Mouse (Mus musculus): ENCODE measurements around the gene Tctn3.
A peak's percentile ranks its signal among the peaks of the same experiment; 100 is the strongest.

Gene Tctn3

GRCm38 (mm10) chr19:40611830-40612506 lies at the start of gene Tctn3, which contains the start of gene Entpd1:
TSS of gene Tctn3 (minus strand) at chr19:40612233.
TSS of gene Entpd1 (plus strand) at chr19:40612366.
- peak; percentile 96 for DNase-seq (ENCODE audit: low read depth, low spot score)

- peak; percentile 89 for DNase-seq (ENCODE audit: low read depth, low spot score)
Measured at GRCm38 (mm10) chr19:40661108-40661507, 49.1 kb upstream of the Tctn3 start.

DNA sequence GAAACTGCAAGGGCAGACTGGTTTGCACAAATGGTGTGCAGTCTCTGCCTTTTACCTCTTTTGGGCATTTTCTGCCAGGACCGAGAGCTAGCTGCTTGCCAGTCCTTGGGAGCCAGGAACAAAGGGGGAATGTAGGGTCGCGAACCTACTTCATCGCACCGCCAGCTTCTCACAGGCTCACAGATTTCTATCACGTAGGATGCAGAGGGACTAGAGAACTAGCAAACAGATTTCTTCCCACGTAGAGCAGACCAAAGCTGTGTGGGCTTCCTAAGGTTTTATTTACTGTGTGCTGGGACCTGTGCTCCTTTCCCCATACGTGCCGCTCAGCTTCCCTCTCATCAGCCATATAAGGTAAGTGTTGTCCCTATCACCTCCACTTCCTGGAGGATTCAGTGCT lies 48.5 kb upstream of the Tctn3 start:
- no peak for DNase-seq (ENCODE audit: low read depth, low spot score)

DNA sequence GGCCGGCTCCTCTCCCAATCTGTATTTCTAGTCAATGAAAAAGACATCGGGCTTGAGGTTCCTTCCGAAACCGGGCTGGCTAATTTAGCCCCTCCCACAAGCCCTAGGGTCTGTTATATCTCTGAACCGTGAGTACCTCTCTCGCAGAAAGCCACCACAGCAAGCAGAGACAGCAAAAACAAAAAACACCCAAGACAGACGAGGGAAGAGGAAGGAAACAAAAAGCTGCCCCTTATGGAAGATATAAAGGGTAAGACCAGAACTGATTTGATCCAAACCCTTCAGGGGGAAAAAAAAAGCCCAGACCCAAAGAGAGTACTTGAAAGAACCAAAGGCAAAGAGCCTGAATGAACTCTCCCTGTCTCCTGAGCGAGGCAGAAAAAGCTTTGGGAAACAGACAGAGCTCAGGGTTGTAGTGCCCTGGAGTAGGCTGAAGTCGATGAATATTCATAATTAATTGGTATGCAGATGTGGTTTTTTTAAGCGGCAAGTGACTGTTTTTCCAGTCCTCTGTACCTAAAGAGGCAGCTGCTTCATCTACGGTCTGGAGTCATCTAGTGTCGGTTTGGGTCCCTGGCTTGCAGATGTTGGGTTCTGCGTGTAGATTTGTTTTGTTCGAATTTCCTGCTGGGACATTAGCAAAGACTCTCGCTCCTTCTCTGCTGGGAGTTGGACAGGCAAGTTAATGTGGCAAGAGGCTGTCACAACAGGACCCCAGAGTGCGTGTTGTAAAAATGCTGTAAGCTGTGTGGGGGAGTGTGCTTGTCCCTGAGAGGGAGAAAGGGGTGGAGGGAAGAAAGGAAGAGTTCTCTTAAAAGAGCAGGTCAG lies 47.8 kb upstream of the Tctn3 start:
- peak; percentile 65 for DNase-seq (ENCODE audit: low read depth, low spot score)

GRCm38 (mm10) chr19:40658935-40659334 lies 46.9 kb upstream of the Tctn3 start:
- DNase-seq (ENCODE audit: low read depth, low spot score) = no peak

DNA sequence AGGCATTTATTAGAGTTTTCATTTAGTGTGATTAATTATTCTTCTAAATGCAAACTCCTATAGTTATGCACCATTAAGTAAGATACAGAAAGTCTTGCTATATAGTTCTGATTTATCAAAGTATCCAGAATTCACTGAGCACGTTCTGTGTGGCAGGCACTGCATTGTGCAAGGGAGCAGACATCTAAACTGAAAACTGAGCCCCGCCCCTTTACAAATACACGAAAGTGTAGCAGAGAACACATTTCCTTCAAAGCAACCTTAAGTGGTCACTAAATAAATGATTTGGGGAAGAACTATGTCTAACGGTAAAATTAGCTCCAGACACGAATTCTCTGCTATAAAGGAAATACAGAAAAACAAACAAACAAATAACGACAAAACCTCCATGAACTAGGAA lies 46.2 kb upstream of the Tctn3 start:
- no peak for DNase-seq (ENCODE audit: low read depth, low spot score)

DNA sequence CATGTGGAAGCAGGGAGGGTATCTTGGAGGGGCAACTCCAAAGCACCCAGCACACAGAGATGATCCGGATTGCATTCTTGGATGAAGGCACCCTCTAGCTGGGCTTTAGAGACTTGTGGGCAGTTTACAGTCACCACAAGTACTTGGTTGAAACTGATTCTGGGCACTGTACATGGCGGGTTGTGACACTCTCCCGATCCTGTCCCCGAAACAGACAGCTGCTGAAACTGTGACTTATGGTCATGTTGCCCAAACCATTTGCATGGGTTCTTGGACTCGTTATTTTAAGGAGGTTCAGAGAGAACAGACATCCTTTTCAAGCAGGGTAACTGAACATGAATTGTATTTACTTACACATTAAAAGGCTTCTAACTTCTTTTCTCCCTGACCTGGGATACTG lies 44.2 kb upstream of the Tctn3 start:
- DNase-seq (ENCODE audit: low read depth, low spot score) = no peak

DNA sequence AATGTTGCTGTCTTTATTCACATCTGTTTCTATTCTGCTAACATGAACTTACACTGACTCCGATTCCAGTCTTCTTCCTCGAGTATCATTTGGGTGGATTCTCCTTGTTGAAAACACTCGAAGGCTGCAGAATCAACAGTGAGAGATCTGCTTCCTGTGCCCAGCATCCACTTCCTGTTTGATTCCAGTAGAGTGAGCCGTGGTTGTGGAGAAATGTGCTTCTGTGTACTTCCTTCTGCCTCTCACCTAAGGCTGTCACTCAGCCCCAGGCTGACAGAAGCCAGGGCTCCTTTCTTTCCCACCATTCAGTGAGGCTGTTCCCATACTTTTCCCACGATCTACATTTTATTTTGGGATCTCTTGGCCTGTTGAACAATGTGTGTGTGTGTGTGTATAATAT lies 38.1 kb upstream of the Tctn3 start:
- DNase-seq (ENCODE audit: low read depth, low spot score) = no peak

DNA sequence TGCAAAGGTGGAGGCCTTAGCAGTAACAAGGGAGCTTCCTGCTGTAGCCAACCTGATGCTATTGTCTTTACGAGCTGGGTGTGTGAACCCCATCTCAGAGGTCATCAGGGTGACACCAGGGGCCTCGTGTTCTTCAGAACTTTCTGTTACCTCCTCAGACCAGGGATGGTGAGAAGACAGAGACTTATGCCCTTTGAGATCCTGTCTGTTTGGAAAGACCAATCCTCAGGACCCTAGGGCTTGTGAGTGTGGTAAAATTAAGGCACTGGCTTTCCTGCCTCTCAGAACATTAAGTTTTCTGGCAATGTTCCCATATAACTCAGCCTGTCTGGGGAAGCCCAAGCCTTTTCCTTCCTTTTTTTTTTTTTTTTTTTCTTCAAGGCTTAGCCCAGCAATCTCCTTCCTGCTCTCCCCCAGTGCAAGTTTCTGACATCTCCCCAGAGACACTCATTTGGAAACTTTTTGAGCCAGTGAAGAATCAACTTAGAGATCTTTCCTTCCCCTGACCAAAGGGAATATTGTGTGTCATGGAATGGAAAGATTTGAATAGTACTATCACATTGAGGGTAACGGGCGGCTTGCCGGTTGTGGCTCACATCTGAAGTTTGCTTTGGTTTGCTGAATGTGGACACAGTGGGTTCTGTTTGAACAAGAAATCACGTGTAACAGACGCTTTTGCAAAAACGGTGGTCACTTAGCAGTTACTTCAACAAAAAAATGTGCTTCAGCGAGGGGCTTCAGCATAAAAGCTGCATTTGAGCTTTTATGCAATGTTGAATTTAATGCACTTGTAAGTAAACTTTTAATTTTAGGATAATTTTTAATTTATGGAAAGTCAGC lies 35.5 kb upstream of the Tctn3 start:
- DNase-seq (ENCODE audit: low read depth, low spot score) = no peak

- DNase-seq (ENCODE audit: low read depth, low spot score) = no peak
Measured at GRCm38 (mm10) chr19:40646379-40646778, 34.3 kb upstream of the Tctn3 start.

- DNase-seq (ENCODE audit: low read depth, low spot score) = no peak
Measured at GRCm38 (mm10) chr19:40643846-40644245, 31.8 kb upstream of the Tctn3 start.

DNA sequence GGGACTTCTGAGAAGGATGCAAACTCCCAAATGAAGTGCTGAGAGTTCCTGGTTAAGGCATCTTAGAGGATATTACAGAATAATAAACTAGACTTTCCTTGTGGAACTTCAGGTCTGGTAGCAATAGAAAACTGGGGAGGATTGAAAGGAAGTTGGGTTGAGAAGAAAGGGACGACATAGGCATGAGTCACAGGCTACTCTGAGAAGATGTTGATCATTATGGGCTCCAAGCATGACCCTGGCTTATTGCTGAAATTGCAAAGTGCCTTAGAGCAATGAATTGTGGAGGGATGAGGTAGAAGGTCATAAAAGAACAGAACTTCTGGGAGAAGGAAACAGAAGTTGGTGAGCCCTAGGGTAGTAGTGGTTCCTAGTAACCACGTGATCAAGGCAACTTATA lies 28.8 kb upstream of the Tctn3 start:
- no peak for DNase-seq (ENCODE audit: low read depth, low spot score)

- no peak for DNase-seq (ENCODE audit: low read depth, low spot score)
Measured at GRCm38 (mm10) chr19:40639729-40640304, 27.8 kb upstream of the Tctn3 start.

DNA sequence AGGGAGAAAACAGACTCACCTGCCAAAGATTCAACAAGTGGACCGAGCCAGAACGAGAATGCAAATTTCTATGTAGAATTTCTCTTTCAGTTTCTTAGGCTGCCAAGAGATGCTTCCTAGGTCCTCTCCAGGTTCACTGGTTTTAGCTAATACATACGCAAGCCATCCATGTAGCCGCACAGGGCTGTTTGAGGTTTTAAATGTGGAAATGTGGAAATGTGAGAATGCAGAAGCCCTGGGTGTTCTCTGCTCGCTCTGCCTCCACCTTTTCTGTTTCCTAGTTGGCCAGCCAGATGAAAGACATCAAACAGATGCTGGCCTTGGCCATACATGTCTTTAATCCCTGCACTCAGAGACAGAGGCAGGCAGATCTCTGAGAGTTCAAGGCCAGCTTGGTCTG lies 26.5 kb upstream of the Tctn3 start:
- no peak for DNase-seq (ENCODE audit: low read depth, low spot score)

DNA sequence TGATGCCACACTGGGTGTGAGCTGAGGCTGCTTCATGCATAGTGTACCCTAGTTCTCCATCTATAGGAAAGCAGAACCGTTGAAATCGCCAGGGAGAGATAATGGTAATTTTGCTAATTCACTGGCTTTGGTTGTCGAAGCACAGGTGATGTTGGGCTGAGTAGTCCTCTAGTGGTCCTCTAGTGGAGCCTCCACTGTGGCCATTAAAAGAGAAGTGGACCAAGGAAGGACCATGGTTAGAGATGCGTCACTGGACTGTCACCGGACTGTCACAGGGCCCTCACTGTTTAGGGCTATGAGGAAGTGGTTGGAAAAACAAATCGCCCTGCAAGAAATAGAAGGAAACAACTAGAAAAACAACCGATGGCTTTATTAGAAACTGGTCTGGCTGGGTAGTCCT lies 25.6 kb upstream of the Tctn3 start:
- DNase-seq (ENCODE audit: low read depth, low spot score) = no peak

DNA sequence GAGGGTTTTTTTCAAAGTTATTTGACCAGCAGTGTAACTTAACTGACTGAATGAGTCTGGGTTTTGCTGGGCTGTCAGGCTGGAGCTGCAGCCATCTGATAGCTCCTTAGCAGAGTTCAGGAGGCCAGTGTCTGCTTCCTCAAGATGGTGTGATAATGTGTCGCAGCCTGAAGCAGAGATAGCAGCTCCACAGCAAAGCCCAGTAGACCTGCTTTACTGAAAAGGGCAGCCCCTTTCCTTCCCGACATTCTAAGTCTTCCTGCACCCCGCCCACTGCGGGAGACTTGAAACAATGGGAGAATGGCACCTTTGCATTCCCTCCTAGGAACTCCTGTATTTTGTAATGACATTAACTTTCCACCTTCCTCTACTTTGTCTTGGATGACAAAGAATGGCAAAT lies 25.1 kb upstream of the Tctn3 start:
- no peak for DNase-seq (ENCODE audit: low read depth, low spot score)

DNA sequence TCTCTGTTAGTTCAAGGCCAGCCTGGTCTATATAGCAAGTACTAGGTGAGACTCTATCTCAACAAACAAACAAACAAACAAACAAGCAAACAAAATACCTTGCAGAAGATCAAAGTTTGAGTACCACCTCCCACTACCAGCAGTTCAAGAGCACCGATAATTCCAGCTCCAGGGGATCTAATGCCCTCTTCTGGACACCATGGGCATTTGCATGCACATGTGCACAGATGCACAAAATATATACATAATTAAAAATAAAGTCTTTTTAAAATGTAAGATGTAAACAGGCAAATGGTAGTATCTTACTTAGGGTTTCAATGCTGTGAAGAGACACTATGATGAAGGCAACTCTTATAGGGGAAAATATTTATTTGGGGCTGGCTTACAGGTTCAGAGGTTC lies 21.1 kb upstream of the Tctn3 start:
- peak; percentile 27 for DNase-seq (ENCODE audit: low read depth, low spot score)

DNA sequence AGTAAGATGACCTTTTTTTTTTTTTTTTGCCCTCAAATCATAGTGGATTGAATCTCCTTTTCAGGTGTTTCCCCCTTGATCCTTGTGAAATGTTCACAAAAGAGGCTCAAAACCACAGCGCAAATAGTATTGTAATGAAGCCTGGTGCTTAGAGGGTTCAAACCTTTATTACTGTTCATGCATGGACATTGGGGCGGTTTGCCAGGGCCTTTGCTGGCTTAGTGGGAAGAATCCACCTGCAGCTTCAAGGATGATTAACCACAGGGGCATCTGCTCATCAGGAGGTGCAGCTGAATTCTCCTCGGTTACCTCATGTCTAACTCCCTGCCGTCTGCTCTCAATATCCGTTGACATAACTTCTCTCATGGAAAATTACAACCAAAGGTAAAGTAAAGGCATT lies 20.6 kb upstream of the Tctn3 start:
- DNase-seq (ENCODE audit: low read depth, low spot score) = no peak

- no peak for DNase-seq (ENCODE audit: low read depth, low spot score)
Measured at GRCm38 (mm10) chr19:40632193-40632592, 20.2 kb upstream of the Tctn3 start.

DNA sequence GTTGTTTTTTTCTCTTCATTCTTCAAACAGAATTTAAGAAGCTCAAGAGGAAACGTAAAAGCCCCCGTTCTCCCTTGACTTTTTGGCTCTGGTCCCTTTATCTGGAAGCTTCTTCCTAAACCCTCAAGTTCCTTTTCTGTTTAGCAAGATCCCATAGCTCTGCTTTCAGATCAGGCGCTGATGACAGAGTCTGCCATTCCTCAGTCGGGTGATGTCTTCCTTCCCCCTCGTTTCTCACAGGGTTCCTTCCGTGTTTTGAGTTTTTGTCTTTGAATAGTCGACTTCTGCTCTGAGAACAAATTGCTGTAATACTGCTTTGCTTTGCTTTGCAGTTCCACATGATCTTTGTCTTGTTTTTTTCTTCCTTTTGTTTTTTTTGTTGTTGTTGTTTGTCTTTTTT lies 18.6 kb upstream of the Tctn3 start:
- no peak for DNase-seq (ENCODE audit: low read depth, low spot score)

DNA sequence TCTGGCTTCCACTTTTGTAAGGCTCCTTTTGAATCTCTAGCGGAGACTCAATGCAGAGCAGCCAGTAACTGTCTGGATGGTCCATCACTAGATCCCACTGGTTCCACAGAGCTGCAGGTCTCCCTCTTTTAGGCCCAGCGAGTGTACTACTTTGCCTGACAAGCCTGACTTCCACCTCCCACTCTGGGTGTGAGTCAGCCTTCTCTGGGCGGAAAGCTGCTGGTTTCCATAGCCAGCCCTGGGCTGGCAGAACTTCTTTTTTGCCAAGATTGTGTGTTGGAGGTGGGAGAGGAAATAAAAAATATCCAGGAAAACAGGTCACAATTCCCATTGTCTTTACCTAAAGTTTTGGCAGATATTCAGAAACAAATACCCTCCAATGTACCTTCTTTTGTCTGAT lies 18.1 kb upstream of the Tctn3 start:
- DNase-seq (ENCODE audit: low read depth, low spot score) = no peak

- DNase-seq (ENCODE audit: low read depth, low spot score) = no peak
Measured at GRCm38 (mm10) chr19:40628950-40629349, 16.9 kb upstream of the Tctn3 start.

Measured in A20 (cell line).